Mouse (Mus musculus) midbrain, embryonic 11.5 days (tissue): Measurements from ENCODE around the gene Spag8. TPM values are rescaled to one million over a fixed set of nuclear protein-coding genes. Genes with fewer than 3 reads are reported as not detected.

Experiments
- ATAC-seq: fragments of 200-750 bp; cut with Nextera tagmentation; 2 replicates; pipeline ENCODE4 v1.8.0; 2017; ENCODE audit warnings: moderate TSS enrichment, moderate library complexity; ENCODE audit not compliant: low FRiP score
- DNase-seq: peaks from one replicate; pipeline ENCODE4 v3.0.0; 2015; ENCODE audit warnings: low spot score; ENCODE audit errors: missing footprints
- H3K27ac ChIP-seq: fragments of 300-500 bp; sonication (generic); 2 replicates; pipeline ENCODE4 v1.5.1; 2014; ENCODE audit warnings: low read depth, low read length
- H3K27me3 ChIP-seq: fragments of 300-500 bp; sonication (generic); 2 replicates; pipeline ENCODE4 v1.6.1; 2014; ENCODE audit warnings: mild to moderate bottlenecking, low read length, moderate library complexity, mixed read lengths; ENCODE audit not compliant: control insufficient read depth, insufficient read depth
- H3K36me3 ChIP-seq: fragments of 300-500 bp; sonication (generic); 2 replicates; pipeline ENCODE4 v1.6.1; 2014; ENCODE audit warnings: mild to moderate bottlenecking, low read length, moderate library complexity, mixed read lengths; ENCODE audit not compliant: control insufficient read depth, insufficient read depth
- H3K4me1 ChIP-seq: fragments of 300-500 bp; sonication (generic); 2 replicates; pipeline ENCODE4 v1.6.1; 2014; ENCODE audit warnings: low read length; ENCODE audit not compliant: control insufficient read depth, insufficient read depth
- H3K4me2 ChIP-seq: fragments of 300-500 bp; sonication (generic); 2 replicates; pipeline ENCODE4 v1.6.1; 2014; ENCODE audit warnings: mild to moderate bottlenecking, moderate library complexity
- H3K4me3 ChIP-seq: fragments of 300-500 bp; sonication (generic); 2 replicates; pipeline ENCODE4 v1.5.1; 2014; ENCODE audit warnings: low read depth, low read length
- H3K9ac ChIP-seq: fragments of 300-500 bp; sonication (generic); 2 replicates; pipeline ENCODE4 v1.6.1; 2014; ENCODE audit warnings: low read length
- H3K9me3 ChIP-seq: fragments of 300-500 bp; sonication (generic); 2 replicates; pipeline ENCODE4 v1.6.1; 2016; ENCODE audit warnings: low read length; ENCODE audit not compliant: control insufficient read depth
- WGBS: fragments of 180-500 bp; shearing (Covaris S2); extraction: QIAGEN DNeasy Blood & Tissue Kit; methylation state at CpG from one replicate; pipeline ENCODE4 v1.1.7; 2014; 5-methylcytosine and 5-hydroxymethylcytosine counted together
- polyA plus RNA-seq: library from polyadenylated mRNA; unstranded; fragments of >200 nt; fragmentation: Nextera tagmentation; extraction: Ambion mirVana; gene quantifications from 2 replicates; pipeline ENCODE4 v1.2.1, GENCODE M21; 2014

Gene Spag8
- polyA plus RNA-seq, 1 experiment from 2014 or later = 3.4 TPM

GRCm38 (mm10) chr4:43657146-43657545 is 3.8 kb upstream of the Spag8 start:
- H3K4me3 ChIP-seq = peak overlapping the region; percentile 84
- H3K9ac ChIP-seq = no peak overlapping the region
- 59% methylated on average over 4 of the region's 4 CpGs for WGBS
- H3K27ac ChIP-seq = no peak overlapping the region
- peaks cover 12% of the 10 kb centered on the region for H3K4me1 ChIP-seq
- H3K27me3 ChIP-seq = peaks cover 2% of the 10 kb centered on the region; the same call in 1 of the 2 replicates
- H3K36me3 ChIP-seq = no peaks in the 10 kb centered on the region
- ATAC-seq (no peak), DNase-seq (peak; percentile 83)
- H3K4me2 ChIP-seq = peak overlapping the region; percentile 27
- no peaks in the 10 kb centered on the region for H3K9me3 ChIP-seq

- Histone ChIP-seq H3K27me3 (0 out of 2 replicates have a peak, but pooled peaks cover 2% of the 10 kb centered on the region), H3K9ac (peak within 1 kb of the TSS; percentile 85), H3K4me2 (peak within 1 kb of the TSS; percentile 65), H3K36me3 (no peaks in the 10 kb centered on the region), H3K27ac (peak within 1 kb of the TSS; percentile 85), H3K4me3 (peak within 1 kb of the TSS; percentile 84), H3K4me1 (peaks cover 12% of the 10 kb centered on the region), H3K9me3 (no peaks in the 10 kb centered on the region)
- peak; percentile 97 for ATAC-seq
- DNase-seq = peak; percentile 98
- WGBS = 2% methylated on average over 33 of the region's 34 CpGs
Measured at GRCm38 (mm10) chr4:43656339-43657109, 3.1 kb upstream of the Spag8 start, which contains the start of gene Hint2. Gene Hint2 (minus strand): TSS chr4:43656466.

GRCm38 (mm10) chr4:43655656-43656338 is 2.4 kb upstream of the Spag8 start:
- ATAC-seq (peak; percentile 60), DNase-seq (no peak)
- peak overlapping the region; percentile 85 for H3K9ac ChIP-seq
- H3K4me2 ChIP-seq = peak overlapping the region; percentile 65
- peak overlapping the region; percentile 84 for H3K4me3 ChIP-seq
- H3K27ac ChIP-seq = peak overlapping the region; percentile 85
- no peaks in the 10 kb centered on the region for H3K36me3 ChIP-seq
- peaks cover 12% of the 10 kb centered on the region for H3K4me1 ChIP-seq
- 0 out of 2 replicates have a peak, but pooled peaks cover 2% of the 10 kb centered on the region for H3K27me3 ChIP-seq
- WGBS = 5% methylated on average over 34 of the region's 34 CpGs
- no peaks in the 10 kb centered on the region for H3K9me3 ChIP-seq

- WGBS = 89% methylated on average over 4 of the region's 4 CpGs
- Histone ChIP-seq H3K4me1 (peaks cover 12% of the 10 kb centered on the region), H3K36me3 (no peaks in the 10 kb centered on the region), H3K27ac (no peak overlapping the region), H3K4me2 (peak overlapping the region; percentile 40), H3K9ac (no peak overlapping the region), H3K27me3 (no peaks in the 10 kb centered on the region), H3K4me3 (no peak overlapping the region), H3K9me3 (no peaks in the 10 kb centered on the region; the same call in 1 of the 2 replicates)
- ATAC-seq = no peak
- DNase-seq = no peak
Measured at GRCm38 (mm10) chr4:43652726-43653125, 668 bp downstream of the Spag8 start.

GRCm38 (mm10) chr4:43649783-43650182 is 3.6 kb downstream of the Spag8 start:
- WGBS = 93% methylated on average over 3 of the region's 3 CpGs
- H3K9me3 ChIP-seq = no peaks in the 10 kb centered on the region; the same call in 1 of the 2 replicates
- H3K36me3 ChIP-seq = no peaks in the 10 kb centered on the region
- H3K4me3 ChIP-seq = no peak overlapping the region
- ATAC-seq (no peak), DNase-seq (peak; percentile 78)
- H3K4me1 ChIP-seq = peaks cover 7% of the 10 kb centered on the region
- no peaks in the 10 kb centered on the region for H3K27me3 ChIP-seq
- H3K27ac ChIP-seq = no peak overlapping the region
- H3K4me2 ChIP-seq = no peak overlapping the region
- H3K9ac ChIP-seq = no peak overlapping the region

- Histone ChIP-seq H3K27ac (no peak overlapping the region), H3K4me2 (no peak overlapping the region), H3K36me3 (no peaks in the 10 kb centered on the region), H3K4me3 (no peak overlapping the region), H3K9ac (no peak overlapping the region), H3K9me3 (no peaks in the 10 kb centered on the region), H3K27me3 (no peaks in the 10 kb centered on the region), H3K4me1 (no peaks in the 10 kb centered on the region)
- no peak for ATAC-seq
- DNase-seq = no peak
- WGBS = 86% methylated on average over 6 of the region's 6 CpGs
Measured at GRCm38 (mm10) chr4:43640491-43640890, 12.9 kb downstream of the Spag8 start.

GRCm38 (mm10) chr4:43640076-43640475 is 13.3 kb downstream of the Spag8 start:
- Histone ChIP-seq H3K27ac (no peak overlapping the region), H3K4me3 (no peak overlapping the region), H3K9me3 (no peaks in the 10 kb centered on the region), H3K27me3 (no peaks in the 10 kb centered on the region), H3K9ac (no peak overlapping the region), H3K4me1 (no peaks in the 10 kb centered on the region), H3K36me3 (no peaks in the 10 kb centered on the region), H3K4me2 (no peak overlapping the region)
- WGBS = 75% methylated on average over 9 of the region's 9 CpGs
- no peak for DNase-seq
- no peak for ATAC-seq

GRCm38 (mm10) chr4:43636751-43637150 is 16.6 kb downstream of the Spag8 start:
- Histone ChIP-seq H3K4me2 (no peak overlapping the region), H3K4me3 (no peak overlapping the region), H3K27me3 (peaks cover 11% of the 10 kb centered on the region), H3K9ac (no peak overlapping the region), H3K36me3 (no peaks in the 10 kb centered on the region), H3K4me1 (peaks cover 14% of the 10 kb centered on the region), H3K9me3 (no peaks in the 10 kb centered on the region), H3K27ac (no peak overlapping the region)
- WGBS = 81% methylated on average over 6 of the region's 6 CpGs
- no peak for DNase-seq
- ATAC-seq = no peak
